Mouse (Mus musculus) liver, embryonic 14.5 days (tissue): ENCODE data around the gene Atrip. TPM values are rescaled to one million over a fixed set of nuclear protein-coding genes. Genes with fewer than 3 reads are reported as not detected.

ENCODE experiments used
- ATAC-seq: fragments of 200-750 bp; cut with Nextera tagmentation; 2 replicates; pipeline ENCODE4 v1.8.0; 2017; ENCODE audit warnings: moderate number of reproducible peaks, mild to moderate bottlenecking, moderate library complexity; ENCODE audit not compliant: insufficient read depth
- DNase-seq, 3 experiments: peaks; one replicate each; pipeline ENCODE4 v3.0.0-alpha.2; 2012 to 2013; ENCODE audit warnings: low read depth in 3 of 3, low spot score in 3 of 3
- H3K27ac ChIP-seq: fragments of 300-500 bp; sonication (generic); 2 replicates; pipeline ENCODE4 v1.5.1; 2014; ENCODE audit warnings: moderate library complexity, mild to moderate bottlenecking, control low read depth, inconsistent platforms
- H3K27me3 ChIP-seq: fragments of 300-500 bp; sonication (generic); 2 replicates; pipeline ENCODE4 v1.6.1; 2014; ENCODE audit warnings: mild to moderate bottlenecking, low read length, moderate library complexity; ENCODE audit not compliant: control insufficient read depth, insufficient read depth
- H3K36me3 ChIP-seq: fragments of 300-500 bp; sonication (generic); replicated peaks from 2 replicates; pipeline ENCODE4 v1.6.1; 2014; ENCODE audit warnings: low read depth; ENCODE audit not compliant: control insufficient read depth, insufficient read depth
- H3K4me1 ChIP-seq, 2 experiments: fragments of 200-500 bp in 1 of 2; fragments of 300-500 bp in 1 of 2; sonication (generic) in 1 of 2; replicated peaks; 2 replicates each; pipeline ENCODE4 v1.6.1; 2012 to 2014; ENCODE audit warnings: antibody characterized with exemption in 1 of 2, inconsistent platforms in 1 of 2, low read length in 1 of 2; ENCODE audit not compliant: control insufficient read depth in 2 of 2, insufficient read depth in 2 of 2
- H3K4me2 ChIP-seq: fragments of 300-500 bp; sonication (generic); 2 replicates; pipeline ENCODE4 v1.6.1; 2014; ENCODE audit warnings: low read depth, mild to moderate bottlenecking, control low read depth, moderate library complexity
- H3K4me3 ChIP-seq, 2 experiments: fragments of 200-500 bp in 1 of 2; fragments of 300-500 bp in 1 of 2; sonication (generic) in 1 of 2; 2 replicates each; pipeline ENCODE4 v1.5.1; 2012 to 2014; ENCODE audit warnings: low read depth in 2 of 2, low read length in 2 of 2, mild to moderate bottlenecking in 2 of 2, control low read depth in 1 of 2, inconsistent platforms in 1 of 2, moderate library complexity in 1 of 2; ENCODE audit not compliant: insufficient read depth in 1 of 2
- H3K9ac ChIP-seq: fragments of 300-500 bp; sonication (generic); replicated peaks from 2 replicates; pipeline ENCODE4 v1.6.1; 2014; ENCODE audit warnings: mild to moderate bottlenecking, control low read depth, moderate library complexity
- H3K9me3 ChIP-seq: fragments of 300-500 bp; sonication (generic); 2 replicates; pipeline ENCODE4 v1.6.1; 2016; ENCODE audit warnings: low read length, mixed read lengths; ENCODE audit not compliant: control insufficient read depth
- CTCF ChIP-seq: IDR thresholded peaks from 2 replicates; pipeline ENCODE4 v1.5.1; 2016; ENCODE audit warnings: antibody characterized with exemption, low read depth, control low read depth
- EP300 ChIP-seq: IDR thresholded peaks from 2 replicates; pipeline ENCODE4 v1.6.1; 2016; ENCODE audit warnings: antibody characterized with exemption, low read depth
- WGBS: fragments of 180-500 bp; shearing (Covaris S2); extraction: QIAGEN DNeasy Blood & Tissue Kit; methylation state at CpG from one replicate; pipeline ENCODE4 v1.1.7; 2014; ENCODE audit not compliant: insufficient replicate concordance; 5-methylcytosine and 5-hydroxymethylcytosine counted together
- polyA plus RNA-seq, 2 experiments: library from polyadenylated mRNA; depleted of rRNA in 1 of 2; stranded (reverse) in 1 of 2; unstranded in 1 of 2; fragments of >200 nt; fragmentation: Nextera tagmentation in 1 of 2; extraction: Ambion mirVana in 1 of 2; gene quantifications; 2 replicates each; pipeline versions ENCODE4 v1.2.1 to v1.2.3; 2012 to 2014

Atrip gene
- polyA plus RNA-seq, 2 experiments = 6.5 to 9.0 TPM

DNA sequence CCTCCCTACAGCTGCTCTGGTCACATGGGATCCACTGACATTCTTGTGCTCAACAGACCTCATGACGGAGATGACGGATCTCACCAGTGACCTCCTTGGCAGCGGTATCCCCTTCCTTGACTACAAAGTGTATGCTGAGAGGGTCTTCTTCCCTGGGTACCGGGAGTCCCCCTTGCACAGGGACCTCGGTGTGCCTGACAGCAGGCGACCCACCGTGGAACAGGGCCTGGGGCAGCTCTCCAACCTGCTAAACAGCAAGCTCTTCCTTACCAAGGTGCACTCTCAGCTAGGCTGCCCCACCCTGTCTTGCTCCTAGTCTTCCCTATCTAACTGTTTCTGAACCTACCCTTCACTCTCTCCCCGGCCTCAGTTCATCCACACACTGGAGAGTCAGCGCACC lies 37.7 kb upstream of the Atrip start:
- ATAC-seq = no peak
- TF ChIP-seq CTCF (no peak), EP300 (no peak)
- H3K27me3 ChIP-seq = no peaks in the 10 kb centered on the region
- no peak for DNase-seq
- WGBS = 74% methylated on average over 9 of the region's 9 CpGs
- H3K4me1 ChIP-seq = no peaks in the 10 kb centered on the region
- no peaks in the 10 kb centered on the region for H3K9me3 ChIP-seq
- H3K27ac ChIP-seq = no peak overlapping the region
- no peaks in the 10 kb centered on the region; the same call in 1 of the 2 replicates for H3K36me3 ChIP-seq
- H3K9ac ChIP-seq = no peak overlapping the region
- H3K4me3 ChIP-seq = no peak overlapping the region
- H3K4me2 ChIP-seq = no peak overlapping the region

DNA sequence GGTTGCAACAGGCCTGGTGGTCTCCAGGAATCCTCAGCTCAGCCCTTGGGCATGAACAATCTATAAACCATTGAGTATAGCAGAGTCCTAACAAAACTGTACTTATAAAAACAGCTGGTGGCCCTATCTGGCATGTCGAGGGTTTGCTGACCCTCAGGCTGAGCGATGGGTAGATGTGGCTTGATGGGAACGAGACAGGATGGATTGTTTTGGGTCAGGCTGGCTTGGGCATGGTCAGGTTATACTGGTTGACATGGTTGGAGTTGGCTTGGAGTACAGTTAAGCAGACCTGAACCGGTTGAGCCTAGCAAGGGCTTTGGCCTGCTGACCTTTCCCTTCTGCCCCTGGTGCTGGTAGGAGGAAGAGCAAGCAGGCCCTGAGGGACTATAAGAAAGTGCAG lies 37.2 kb upstream of the Atrip start:
- 59% methylated on average over 4 of the region's 4 CpGs for whole genome bisulfite sequencing

DNA sequence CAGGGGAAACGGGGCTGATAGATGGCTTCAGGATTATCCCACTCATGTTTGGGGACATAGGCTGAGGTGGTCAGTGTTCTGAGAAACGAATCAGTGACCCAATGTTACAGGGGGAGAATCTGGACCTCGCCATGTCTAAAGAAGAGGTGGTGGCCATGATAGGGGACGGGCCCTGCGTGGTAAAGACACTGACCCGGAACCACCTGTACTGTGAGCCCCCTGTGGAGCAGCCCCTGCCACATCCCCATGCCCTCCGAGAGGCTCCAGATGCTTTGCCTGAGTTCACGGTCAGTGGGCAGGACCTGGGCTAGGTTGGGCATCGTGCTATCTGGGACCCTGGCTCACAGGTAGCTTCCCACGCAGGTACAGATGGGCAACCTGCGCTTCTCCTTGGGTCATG lies 36.3 kb upstream of the Atrip start:
- Histone ChIP-seq H3K9ac (no peak overlapping the region), H3K36me3 (no peaks in the 10 kb centered on the region; the same call in 1 of the 2 replicates), H3K9me3 (no peaks in the 10 kb centered on the region), H3K27me3 (no peaks in the 10 kb centered on the region), H3K4me2 (no peak overlapping the region), H3K4me3 (no peak overlapping the region), H3K27ac (no peak overlapping the region), H3K4me1 (no peaks in the 10 kb centered on the region)
- no peak for DNase-seq
- TF ChIP-seq CTCF (no peak), EP300 (no peak)
- WGBS = 67% methylated on average over 11 of the region's 11 CpGs
- ATAC-seq = no peak

More for the DNA sequence above, 37.2 kb upstream of the Atrip start:
- Histone ChIP-seq H3K4me1 (no peaks in the 10 kb centered on the region), H3K4me3 (no peak overlapping the region), H3K36me3 (no peaks in the 10 kb centered on the region; the same call in 1 of the 2 replicates), H3K27ac (no peak overlapping the region), H3K9me3 (no peaks in the 10 kb centered on the region), H3K9ac (no peak overlapping the region), H3K4me2 (no peak overlapping the region), H3K27me3 (no peaks in the 10 kb centered on the region)
- TF ChIP-seq EP300 (no peak), CTCF (no peak)
- DNase-seq = no peak
- no peak for ATAC-seq

DNA sequence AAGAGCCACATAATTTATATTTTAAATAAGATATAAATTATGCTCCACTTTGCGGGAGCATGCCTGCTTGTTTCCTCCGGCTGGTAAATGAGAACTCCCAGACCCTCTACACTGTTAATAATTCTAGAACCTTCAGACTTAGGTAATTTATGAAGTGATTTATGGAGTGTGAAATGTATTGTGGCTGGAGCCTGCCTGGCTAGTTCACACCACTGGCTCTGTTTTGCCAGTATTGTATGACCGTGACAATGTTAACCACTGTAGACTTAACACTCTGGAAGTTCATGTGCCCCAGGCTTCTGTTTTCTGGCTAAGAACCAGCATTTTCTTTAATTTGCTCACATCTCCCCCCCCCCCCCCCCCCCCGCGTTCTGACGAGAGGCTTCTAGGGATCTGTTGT lies 33.4 kb upstream of the Atrip start:
- DNase-seq (no peak), ATAC-seq (no peak)
- TF ChIP-seq CTCF (no peak), EP300 (no peak)
- H3K9me3 ChIP-seq = no peaks in the 10 kb centered on the region
- H3K36me3 ChIP-seq = no peaks in the 10 kb centered on the region
- no peaks in the 10 kb centered on the region for H3K4me1 ChIP-seq
- no peak overlapping the region for H3K9ac ChIP-seq
- WGBS = 55% methylated on average over 6 of the region's 6 CpGs
- no peak overlapping the region for H3K27ac ChIP-seq
- H3K27me3 ChIP-seq = no peaks in the 10 kb centered on the region
- no peak overlapping the region for H3K4me2 ChIP-seq
- H3K4me3 ChIP-seq = no peak overlapping the region

DNA sequence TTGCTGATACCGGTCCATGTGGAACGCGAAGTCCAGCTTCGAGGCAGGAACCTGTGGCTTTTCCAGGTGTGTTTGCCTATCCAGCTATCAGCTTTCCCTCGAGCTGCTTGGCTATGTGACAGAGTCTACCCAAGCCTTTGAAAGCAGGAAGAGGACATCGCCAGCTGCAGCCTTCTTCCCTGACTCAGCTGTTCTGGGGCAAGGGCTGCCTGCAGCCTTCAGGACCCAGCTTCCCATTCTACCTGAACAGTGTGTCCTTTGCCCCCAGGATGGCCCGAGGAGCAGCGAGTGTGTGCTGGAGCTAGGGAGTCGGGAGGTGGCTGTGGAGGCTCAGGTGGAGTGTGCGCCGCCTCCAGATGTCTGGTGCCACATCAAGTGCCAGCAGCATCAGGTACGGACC lies 31.7 kb upstream of the Atrip start:
- Histone ChIP-seq H3K27me3 (no peaks in the 10 kb centered on the region), H3K4me2 (no peak overlapping the region), H3K9me3 (no peaks in the 10 kb centered on the region), H3K4me3 (no peak overlapping the region), H3K4me1 (no peaks in the 10 kb centered on the region), H3K27ac (no peak overlapping the region), H3K9ac (no peak overlapping the region), H3K36me3 (no peaks in the 10 kb centered on the region)
- 71% methylated on average over 12 of the region's 12 CpGs for WGBS
- TF ChIP-seq EP300 = no peak
- no peak for TF ChIP-seq CTCF
- ATAC-seq (no peak), DNase-seq (no peak)

DNA sequence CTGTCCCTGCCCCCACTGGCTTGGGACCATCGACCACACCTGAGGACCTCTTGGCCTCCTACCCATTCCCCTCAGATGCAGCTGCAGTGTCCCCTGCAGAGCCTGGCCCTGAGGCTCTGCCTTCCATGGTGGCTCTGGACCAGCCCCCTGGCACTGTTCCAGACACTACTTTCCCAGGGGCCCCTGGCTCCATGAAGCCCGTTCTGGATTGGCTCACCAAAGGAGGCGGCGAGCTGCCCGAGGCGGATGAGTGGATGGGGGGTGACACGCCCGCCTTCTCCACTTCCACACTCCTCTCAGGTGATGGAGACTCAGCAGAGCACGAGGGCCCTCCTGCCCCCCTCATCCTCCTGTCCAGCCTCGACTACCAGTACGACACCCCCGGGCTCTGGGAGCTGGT lies 31.1 kb upstream of the Atrip start:
- Histone ChIP-seq H3K4me1 (no peaks in the 10 kb centered on the region), H3K27me3 (no peaks in the 10 kb centered on the region), H3K27ac (no peak overlapping the region), H3K9ac (no peak overlapping the region), H3K9me3 (no peaks in the 10 kb centered on the region), H3K36me3 (no peaks in the 10 kb centered on the region), H3K4me2 (no peak overlapping the region), H3K4me3 (no peak overlapping the region)
- ATAC-seq (no peak; the same call in 1 of the 2 replicates), DNase-seq (no peak)
- WGBS = 73% methylated on average over 12 of the region's 12 CpGs
- TF ChIP-seq CTCF = no peak
